Mouse (Mus musculus): Measurements from ENCODE around the gene Guca2b. TPM values are rescaled to one million over a fixed set of nuclear protein-coding genes. Genes with fewer than 3 reads are reported as not detected.

Gene Guca2b
- polyA plus RNA-seq, 1 experiment: 0.12 TPM

Other genes with a start within 250 kb of the Guca2b start
- gene Ccdc30, start 243.4 kb downstream of the Guca2b start, polyA plus RNA-seq (2012; rRNA removed): 0.98 and 1.7 TPM in 2 replicates
- 29.4 and 31.5 TPM in 2 replicates for gene Ppcs, start 236.5 kb downstream of the Guca2b start, polyA plus RNA-seq (2012; rRNA removed)
- gene Zmynd12, start 236.1 kb downstream of the Guca2b start, polyA plus RNA-seq (2012; rRNA removed): 1.3 and 1.9 TPM in 2 replicates
- 0.21 and 0.29 TPM in 2 replicates for gene Rimkla, start 166.3 kb downstream of the Guca2b start, polyA plus RNA-seq (2012; rRNA removed)
- gene Foxj3, start 122.0 kb downstream of the Guca2b start, polyA plus RNA-seq (2012; rRNA removed): 20.5 and 22.0 TPM in 2 replicates
- gene Frg2f1, start 119.4 kb downstream of the Guca2b start, polyA plus RNA-seq (2012; rRNA removed): 5.1 and 5.8 TPM in 2 replicates
- gene Guca2a, start 21.2 kb downstream of the Guca2b start, polyA plus RNA-seq (2012; rRNA removed): 2.7 and 2.9 TPM in 2 replicates
- gene Hivep3, start 74.8 kb upstream of the Guca2b start, polyA plus RNA-seq (2012; rRNA removed): 26.6 and 29.4 TPM in 2 replicates

Measured in urinary bladder, adult 2 months (tissue).